Mouse (Mus musculus): ENCODE results near the gene Thrsp. TPM values are rescaled to one million over a fixed set of nuclear protein-coding genes. Genes with fewer than 3 reads are reported as not detected.

The Thrsp gene
- polyA plus RNA-seq, 1 experiment from 2014 or later = 4.6 TPM

- 65% methylated on average over 5 of the region's 5 CpGs for WGBS
- Histone ChIP-seq H3K27ac (ENCODE audit: low read depth, low read length) (peak overlapping the region; percentile 45), H3K4me3 (ENCODE audit: low read length) (no peak overlapping the region), H3K9ac (ENCODE audit: low read depth, low read length) (no peak overlapping the region), H3K9me3 (ENCODE audit: control insufficient read depth, low read length) (no peaks in the 10 kb centered on the region), H3K4me1 (ENCODE audit: control insufficient read depth, insufficient read depth, low read depth, low read length) (peaks cover 2% of the 10 kb centered on the region; the same call in 1 of the 2 replicates), H3K36me3 (ENCODE audit: control insufficient read depth, insufficient read depth, low read length) (peaks cover 12% of the 10 kb centered on the region; the same call in 1 of the 2 replicates), H3K27me3 (replicated peaks; ENCODE audit: control insufficient read depth, insufficient read depth, low read length) (no peaks in the 10 kb centered on the region), H3K4me2 (ENCODE audit: low read length) (no peak overlapping the region)
- peak; percentile 88 for ATAC-seq
Observed at GRCm38 (mm10) chr7:97386806-97387370, 30.6 kb downstream of the Thrsp start.

- Histone ChIP-seq H3K9ac (ENCODE audit: low read depth, low read length) (no peak overlapping the region), H3K27ac (ENCODE audit: low read depth, low read length) (peak overlapping the region; percentile 45; the same call in 1 of the 2 replicates), H3K9me3 (ENCODE audit: control insufficient read depth, low read length) (no peaks in the 10 kb centered on the region), H3K4me3 (ENCODE audit: low read length) (no peak overlapping the region), H3K36me3 (ENCODE audit: control insufficient read depth, insufficient read depth, low read length) (peaks cover 16% of the 10 kb centered on the region), H3K4me1 (ENCODE audit: control insufficient read depth, insufficient read depth, low read depth, low read length) (peaks cover 1% of the 10 kb centered on the region; the same call in 1 of the 2 replicates), H3K27me3 (replicated peaks; ENCODE audit: control insufficient read depth, insufficient read depth, low read length) (no peaks in the 10 kb centered on the region), H3K4me2 (ENCODE audit: low read length) (no peak overlapping the region)
- no peak for ATAC-seq
- WGBS = 82% methylated on average over 7 of the region's 7 CpGs
Observed at GRCm38 (mm10) chr7:97386106-97386805, 31.3 kb downstream of the Thrsp start.

- Histone ChIP-seq H3K4me3 (ENCODE audit: low read length) (no peak overlapping the region), H3K27ac (ENCODE audit: low read depth, low read length) (no peak overlapping the region), H3K4me1 (ENCODE audit: control insufficient read depth, insufficient read depth, low read depth, low read length) (no peaks in the 10 kb centered on the region), H3K9ac (ENCODE audit: low read depth, low read length) (no peak overlapping the region), H3K4me2 (ENCODE audit: low read length) (no peak overlapping the region), H3K9me3 (ENCODE audit: control insufficient read depth, low read length) (no peaks in the 10 kb centered on the region), H3K27me3 (replicated peaks; ENCODE audit: control insufficient read depth, insufficient read depth, low read length) (no peaks in the 10 kb centered on the region), H3K36me3 (ENCODE audit: control insufficient read depth, insufficient read depth, low read length) (peaks cover 13% of the 10 kb centered on the region)
- WGBS = 85% methylated on average over 10 of the region's 10 CpGs
- no peak for ATAC-seq
Observed at GRCm38 (mm10) chr7:97383496-97384132, 33.9 kb downstream of the Thrsp start.

GRCm38 (mm10) chr7:97382661-97383060 lies 34.9 kb downstream of the Thrsp start:
- Histone ChIP-seq H3K9ac (ENCODE audit: low read depth, low read length) (no peak overlapping the region), H3K4me2 (ENCODE audit: low read length) (no peak overlapping the region), H3K4me1 (ENCODE audit: control insufficient read depth, insufficient read depth, low read depth, low read length) (no peaks in the 10 kb centered on the region), H3K36me3 (ENCODE audit: control insufficient read depth, insufficient read depth, low read length) (peaks cover 13% of the 10 kb centered on the region), H3K27ac (ENCODE audit: low read depth, low read length) (no peak overlapping the region), H3K9me3 (ENCODE audit: control insufficient read depth, low read length) (no peaks in the 10 kb centered on the region), H3K4me3 (ENCODE audit: low read length) (no peak overlapping the region), H3K27me3 (replicated peaks; ENCODE audit: control insufficient read depth, insufficient read depth, low read length) (no peaks in the 10 kb centered on the region)
- WGBS = 97% methylated on average over 8 of the region's 8 CpGs
- ATAC-seq = no peak

- WGBS = 96% methylated on average over 5 of the region's 5 CpGs
- ATAC-seq = no peak
- H3K36me3 ChIP-seq (ENCODE audit: control insufficient read depth, insufficient read depth, low read length) = peaks cover 13% of the 10 kb centered on the region
Observed at GRCm38 (mm10) chr7:97380500-97381123, 36.9 kb downstream of the Thrsp start.

GRCm38 (mm10) chr7:97379304-97379703 lies 38.2 kb downstream of the Thrsp start:
- ATAC-seq = no peak
- H3K27ac ChIP-seq (ENCODE audit: low read depth, low read length) = no peak overlapping the region
- H3K27me3 ChIP-seq (replicated peaks; ENCODE audit: control insufficient read depth, insufficient read depth, low read length) = no peaks in the 10 kb centered on the region
- no peak overlapping the region for H3K9ac ChIP-seq (ENCODE audit: low read depth, low read length)
- no peak overlapping the region for H3K4me2 ChIP-seq (ENCODE audit: low read length)
- H3K4me3 ChIP-seq (ENCODE audit: low read length) = no peak overlapping the region
- WGBS = 94% methylated on average over 5 of the region's 5 CpGs
- no peaks in the 10 kb centered on the region for H3K9me3 ChIP-seq (ENCODE audit: control insufficient read depth, low read length)
- H3K36me3 ChIP-seq (ENCODE audit: control insufficient read depth, insufficient read depth, low read length) = peaks cover 15% of the 10 kb centered on the region
- H3K4me1 ChIP-seq (ENCODE audit: control insufficient read depth, insufficient read depth, low read depth, low read length) = no peaks in the 10 kb centered on the region

More at GRCm38 (mm10) chr7:97380500-97381123, 36.9 kb downstream of the Thrsp start:
- Histone ChIP-seq H3K4me3 (ENCODE audit: low read length) (no peak overlapping the region), H3K9me3 (ENCODE audit: control insufficient read depth, low read length) (no peaks in the 10 kb centered on the region), H3K9ac (ENCODE audit: low read depth, low read length) (no peak overlapping the region), H3K4me2 (ENCODE audit: low read length) (no peak overlapping the region), H3K4me1 (ENCODE audit: control insufficient read depth, insufficient read depth, low read depth, low read length) (no peaks in the 10 kb centered on the region), H3K27me3 (replicated peaks; ENCODE audit: control insufficient read depth, insufficient read depth, low read length) (no peaks in the 10 kb centered on the region), H3K27ac (ENCODE audit: low read depth, low read length) (no peak overlapping the region)

GRCm38 (mm10) chr7:97375906-97376305 lies 41.6 kb downstream of the Thrsp start:
- no peak overlapping the region for H3K4me3 ChIP-seq (ENCODE audit: low read length)
- no peaks in the 10 kb centered on the region for H3K27me3 ChIP-seq (replicated peaks; ENCODE audit: control insufficient read depth, insufficient read depth, low read length)
- no peak for ATAC-seq
- H3K4me2 ChIP-seq (ENCODE audit: low read length) = no peak overlapping the region
- H3K9ac ChIP-seq (ENCODE audit: low read depth, low read length) = no peak overlapping the region
- H3K4me1 ChIP-seq (ENCODE audit: control insufficient read depth, insufficient read depth, low read depth, low read length) = peaks cover 9% of the 10 kb centered on the region
- no peak overlapping the region for H3K27ac ChIP-seq (ENCODE audit: low read depth, low read length)
- 70% methylated on average over 2 of the region's 2 CpGs for WGBS
- no peaks in the 10 kb centered on the region for H3K9me3 ChIP-seq (ENCODE audit: control insufficient read depth, low read length)
- peaks cover 4% of the 10 kb centered on the region; the same call in 1 of the 2 replicates for H3K36me3 ChIP-seq (ENCODE audit: control insufficient read depth, insufficient read depth, low read length)

GRCm38 (mm10) chr7:97375101-97375500 lies 42.4 kb downstream of the Thrsp start:
- 97% methylated on average over 9 of the region's 9 CpGs for WGBS
- Histone ChIP-seq H3K4me2 (ENCODE audit: low read length) (no peak overlapping the region), H3K4me1 (ENCODE audit: control insufficient read depth, insufficient read depth, low read depth, low read length) (peaks cover 10% of the 10 kb centered on the region), H3K4me3 (ENCODE audit: low read length) (no peak overlapping the region), H3K27me3 (replicated peaks; ENCODE audit: control insufficient read depth, insufficient read depth, low read length) (no peaks in the 10 kb centered on the region), H3K9me3 (ENCODE audit: control insufficient read depth, low read length) (no peaks in the 10 kb centered on the region), H3K9ac (ENCODE audit: low read depth, low read length) (no peak overlapping the region), H3K27ac (ENCODE audit: low read depth, low read length) (no peak overlapping the region), H3K36me3 (ENCODE audit: control insufficient read depth, insufficient read depth, low read length) (peaks cover 4% of the 10 kb centered on the region; the same call in 1 of the 2 replicates)
- ATAC-seq = no peak

- no peaks in the 10 kb centered on the region for H3K36me3 ChIP-seq (ENCODE audit: control insufficient read depth, insufficient read depth, low read length)
- no peak overlapping the region for H3K4me3 ChIP-seq (ENCODE audit: low read length)
- no peak overlapping the region for H3K27ac ChIP-seq (ENCODE audit: low read depth, low read length)
- no peak overlapping the region for H3K9ac ChIP-seq (ENCODE audit: low read depth, low read length)
- WGBS = 78% methylated on average over 1 of the region's 1 CpGs
- H3K4me2 ChIP-seq (ENCODE audit: low read length) = no peak overlapping the region
- peaks cover 1% of the 10 kb centered on the region for H3K4me1 ChIP-seq (ENCODE audit: control insufficient read depth, insufficient read depth, low read depth, low read length)
- H3K9me3 ChIP-seq (ENCODE audit: control insufficient read depth, low read length) = no peaks in the 10 kb centered on the region
- no peak for ATAC-seq
- no peaks in the 10 kb centered on the region for H3K27me3 ChIP-seq (replicated peaks; ENCODE audit: control insufficient read depth, insufficient read depth, low read length)
Observed at GRCm38 (mm10) chr7:97365887-97366286, 51.6 kb downstream of the Thrsp start.
